Mouse (Mus musculus) kidney, postnatal 25 days (tissue): ENCODE measurements at regions not wholly inside any gene's neighbourhood (a gene's known extent, or its start where the extent isn't known, plus 50 kb on each side); places are given as distances from the start of the nearest gene placed in this dataset.

Experiments
- DNase-seq, 2 experiments: peaks; one replicate each; pipeline ENCODE4 v3.0.0; 2021; ENCODE audit warnings: mixed read lengths in 2 of 2

DNA sequence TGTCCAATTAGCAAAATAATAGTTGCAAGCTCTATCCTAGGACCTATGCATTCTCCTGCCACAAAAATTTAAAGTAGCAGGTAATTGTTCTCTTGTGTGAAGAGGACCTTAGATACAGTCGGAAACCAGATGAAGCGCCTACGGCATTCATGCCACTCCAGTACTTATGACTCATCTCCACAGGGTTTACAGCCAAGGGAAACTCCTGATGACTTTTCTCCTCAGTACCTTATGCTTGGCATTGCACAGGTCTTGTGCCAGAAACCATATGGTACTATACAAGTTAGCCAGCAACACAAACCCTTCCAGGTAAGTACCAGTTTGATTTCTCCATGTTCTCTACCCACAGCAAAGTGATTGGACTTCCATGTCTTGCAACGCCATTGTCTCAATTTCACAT lies 606.3 kb upstream of the Dmac1 start:
- DNase-seq = no peak

- DNase-seq = no peak
Observed at GRCm38 (mm10) chr4:75869771-75870170, 591.7 kb upstream of the Dmac1 start.

DNA sequence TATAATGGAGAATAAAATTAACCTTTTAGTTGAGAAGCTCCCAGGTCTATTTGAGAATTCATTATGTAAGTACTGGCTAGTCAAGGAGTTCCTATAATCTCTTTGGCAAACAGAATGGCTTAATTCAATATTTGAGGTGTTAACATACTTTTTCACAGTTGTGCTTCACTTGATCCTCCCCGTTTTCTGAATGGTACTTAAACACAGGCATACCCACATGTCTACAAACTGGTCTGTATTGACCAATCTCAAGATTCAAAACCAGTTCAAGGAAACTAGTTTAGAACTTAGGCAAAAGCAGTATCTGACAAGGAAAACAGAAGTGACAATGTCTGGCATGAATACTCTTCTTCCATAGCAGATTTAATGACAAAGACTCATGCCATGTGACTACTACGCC lies 583.0 kb upstream of the Dmac1 start:
- no peak for DNase-seq

DNA sequence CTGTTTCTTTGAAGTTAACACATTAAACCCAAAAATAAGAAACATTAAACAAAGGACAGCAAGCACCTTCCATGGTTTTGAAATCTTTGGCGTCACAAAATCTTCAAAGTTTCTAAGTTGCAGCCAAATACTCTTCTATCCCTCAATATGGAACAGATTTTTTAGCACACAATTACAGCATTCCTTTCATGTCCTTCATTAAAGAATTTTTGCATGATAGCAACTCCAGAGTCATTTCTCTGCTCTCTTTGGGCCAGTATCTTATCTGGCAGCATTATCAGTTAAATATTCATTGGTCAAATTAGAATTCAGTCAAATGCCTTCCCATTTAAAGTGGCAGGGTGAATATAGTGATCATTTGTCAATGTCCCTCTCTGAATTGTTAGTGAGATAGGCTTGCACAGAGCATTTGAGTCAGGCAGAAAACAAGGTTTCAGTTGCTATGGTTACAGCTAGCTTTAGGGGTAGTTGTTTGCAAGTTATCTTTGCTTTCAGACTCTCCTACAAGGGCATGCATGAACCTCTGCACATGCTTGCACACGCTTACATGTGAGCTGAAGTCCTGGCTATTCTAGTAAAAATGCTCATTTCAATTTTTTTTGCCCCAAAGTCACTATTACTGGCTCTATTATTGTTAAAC lies 579.8 kb upstream of the Dmac1 start:
- no peak for DNase-seq

GRCm38 (mm10) chr4:75855688-75856296 lies 577.7 kb upstream of the Dmac1 start:
- no peak for DNase-seq

- no peak for DNase-seq
Observed at GRCm38 (mm10) chr4:75850343-75850742, 572.2 kb upstream of the Dmac1 start.

DNA sequence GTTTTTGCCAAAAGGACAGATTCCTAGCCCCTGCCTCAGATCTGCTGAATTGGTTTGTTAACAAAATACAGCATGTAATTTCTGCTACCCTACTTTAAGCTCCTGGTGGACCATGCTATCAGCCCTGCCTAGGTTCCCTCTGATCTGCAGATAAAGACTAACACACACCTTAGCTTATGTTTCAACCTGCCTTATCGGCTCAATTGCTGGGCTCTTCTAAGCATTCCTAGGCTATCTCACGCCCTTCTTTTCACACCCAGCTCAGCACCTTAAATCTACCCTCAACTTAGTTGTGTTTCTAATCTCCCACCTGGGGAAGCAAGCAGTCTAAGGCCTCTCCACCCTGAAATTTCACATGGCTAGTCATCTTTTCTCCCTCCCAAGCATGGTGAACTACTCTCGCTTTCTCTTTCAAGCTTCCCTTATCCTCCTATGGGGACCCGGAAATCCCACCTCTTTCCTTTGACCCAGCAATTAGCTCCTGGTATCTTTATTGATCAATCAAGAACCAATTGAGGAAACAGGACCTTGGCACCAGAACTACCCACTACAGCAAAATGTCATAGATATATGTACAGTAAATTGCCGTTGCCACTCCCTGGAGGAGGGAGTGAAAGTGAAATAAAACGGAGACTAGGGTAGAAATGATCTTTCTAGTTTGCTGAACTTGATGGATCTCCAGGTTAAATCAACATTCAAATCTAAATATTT lies 569.7 kb upstream of the Dmac1 start:
- no peak for DNase-seq

DNA sequence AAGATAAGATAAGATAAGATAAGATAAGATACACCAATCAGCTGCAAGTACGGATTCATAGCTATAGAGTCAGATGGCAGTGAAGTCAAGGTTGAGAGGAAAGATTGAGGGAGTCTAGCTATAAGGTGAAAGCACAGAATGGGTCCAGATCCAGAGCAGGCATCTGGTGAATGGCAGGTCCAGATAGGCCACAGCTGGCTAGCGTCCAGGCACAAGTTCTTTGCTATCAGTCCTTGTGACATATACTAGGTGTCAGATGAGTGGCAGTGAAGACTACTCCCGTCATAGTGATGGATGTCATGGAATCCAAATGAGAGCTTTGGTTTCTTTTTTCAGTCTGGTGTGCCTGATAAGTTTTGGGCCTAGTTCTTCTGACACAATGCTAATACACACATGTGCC lies 566.9 kb upstream of the Dmac1 start:
- DNase-seq = no peak

GRCm38 (mm10) chr4:75838619-75839018 lies 560.5 kb upstream of the Dmac1 start:
- DNase-seq = no peak

DNA sequence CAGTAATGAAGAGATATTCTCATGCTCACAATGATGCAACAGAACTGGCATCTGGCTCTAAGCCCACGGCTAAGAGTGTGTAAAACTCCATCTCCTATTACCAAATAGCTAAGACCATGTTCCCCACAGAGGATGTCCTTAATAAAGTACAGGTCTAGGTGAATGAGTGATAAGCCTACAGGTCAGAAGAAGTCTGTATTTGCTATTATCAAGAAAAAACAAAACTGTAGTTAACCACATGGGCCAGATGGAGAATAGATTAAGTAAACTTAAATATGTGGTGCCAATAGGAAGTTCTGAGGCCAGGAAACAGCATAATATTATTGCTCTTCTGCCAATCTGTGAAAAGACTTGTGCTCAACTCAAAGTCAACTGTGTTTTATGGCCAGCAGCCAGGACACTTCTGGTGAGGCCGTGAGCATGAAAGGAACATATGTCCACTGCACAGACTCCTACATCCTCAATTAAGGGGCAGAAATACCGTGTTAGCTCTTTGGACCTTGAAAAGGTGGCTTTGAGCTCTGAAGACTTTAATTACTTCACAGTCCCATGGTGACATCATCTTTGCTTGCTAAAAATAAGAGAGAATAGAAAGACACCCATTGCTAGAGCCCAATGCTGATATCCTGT lies 549.1 kb upstream of the Dmac1 start:
- DNase-seq = no peak

GRCm38 (mm10) chr4:75819193-75819603 lies 541.1 kb upstream of the Dmac1 start:
- DNase-seq = no peak

GRCm38 (mm10) chr4:75816026-75816425 lies 537.9 kb upstream of the Dmac1 start:
- DNase-seq = no peak

- DNase-seq = no peak
Observed at GRCm38 (mm10) chr4:75812266-75812665, 534.2 kb upstream of the Dmac1 start.

DNA sequence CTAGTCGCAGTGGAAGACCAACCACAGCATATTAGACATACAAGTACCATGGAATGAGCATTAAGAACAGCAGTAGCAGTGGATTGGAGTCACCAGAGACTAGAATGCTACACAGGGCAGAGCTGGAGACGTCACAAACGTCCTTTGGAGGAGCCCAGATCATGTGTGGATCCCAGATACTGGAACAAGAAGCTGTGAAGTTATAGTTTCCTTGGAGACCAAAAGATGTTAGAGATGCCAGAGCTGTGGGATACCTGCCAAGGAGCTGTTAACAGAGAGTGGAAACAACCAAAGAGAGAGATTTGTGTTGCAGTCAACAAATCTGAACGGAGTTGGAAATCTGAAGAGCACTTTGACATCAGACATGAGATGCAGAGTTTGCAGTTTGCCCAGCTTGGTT lies 523.8 kb upstream of the Dmac1 start:
- no peak for DNase-seq

DNA sequence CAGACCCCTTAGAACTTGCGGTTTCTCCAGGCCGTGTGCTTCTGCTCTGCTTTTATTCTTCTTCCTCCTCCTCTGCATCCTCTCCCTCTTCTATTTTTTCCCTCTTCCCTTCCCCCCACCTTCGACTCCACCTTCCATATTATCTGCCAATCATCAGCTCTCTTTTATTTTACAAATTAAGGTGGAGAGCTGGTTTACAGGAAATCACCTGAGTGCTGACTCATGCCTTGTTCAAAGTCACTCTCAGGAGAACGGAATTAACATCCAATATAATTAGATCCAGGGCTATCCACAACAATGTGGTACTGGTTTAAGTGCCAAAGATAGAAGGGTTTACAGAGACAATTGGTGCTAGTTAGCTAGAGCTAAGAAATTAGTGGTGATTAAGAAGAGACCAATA lies 523.1 kb upstream of the Dmac1 start:
- no peak for DNase-seq

DNA sequence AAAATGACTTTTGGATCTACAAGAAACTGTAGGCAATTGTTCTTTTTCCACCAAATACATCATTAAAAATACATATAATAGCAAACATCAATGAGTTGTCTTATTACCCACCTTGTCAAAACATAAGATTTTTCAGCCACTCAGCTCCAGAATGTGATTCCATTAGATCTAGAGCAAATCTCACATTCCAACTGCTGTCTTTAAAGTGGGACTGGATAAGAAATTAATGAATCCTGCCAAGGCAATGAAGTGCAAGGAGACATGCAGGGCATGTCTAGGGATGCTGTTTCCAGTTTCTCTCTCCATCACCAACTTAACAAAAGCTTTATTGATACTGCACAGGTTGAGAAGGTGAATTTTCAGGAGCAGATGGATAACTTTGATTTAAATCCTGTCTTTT lies 513.7 kb upstream of the Dmac1 start:
- no peak for DNase-seq

DNA sequence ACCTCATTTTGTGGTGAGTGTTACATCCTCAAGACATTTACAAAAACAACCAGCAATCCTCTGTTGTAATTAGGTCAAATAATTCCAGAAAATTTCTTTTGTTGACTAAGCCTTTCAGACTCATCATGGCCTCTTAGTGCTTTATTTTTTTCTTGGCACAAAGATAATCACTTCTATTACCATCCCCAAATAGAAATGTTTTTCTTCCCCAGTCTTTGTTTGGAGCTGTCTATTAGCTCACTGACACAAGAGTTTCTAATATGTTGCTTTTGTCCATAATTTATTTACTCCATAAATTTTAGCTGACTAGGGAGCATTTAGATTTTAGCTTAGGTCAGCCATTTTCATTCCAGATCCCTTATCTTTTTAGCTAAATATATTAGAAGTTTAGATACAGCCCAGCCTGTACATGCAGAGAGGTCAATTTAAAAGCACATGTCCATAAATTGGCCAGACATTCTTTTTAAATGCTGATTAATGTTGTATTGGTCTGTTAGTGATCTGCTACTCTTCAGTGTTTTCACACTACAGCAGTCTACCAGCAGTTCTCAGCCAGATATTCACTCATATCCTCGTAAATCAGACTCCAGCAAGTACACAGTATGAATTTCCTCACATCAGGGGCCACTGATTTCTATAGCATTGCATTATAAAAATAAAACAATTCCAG lies 513.0 kb upstream of the Dmac1 start:
- no peak for DNase-seq

- no peak for DNase-seq
Observed at GRCm38 (mm10) chr4:75787405-75787804, 509.3 kb upstream of the Dmac1 start.

DNA sequence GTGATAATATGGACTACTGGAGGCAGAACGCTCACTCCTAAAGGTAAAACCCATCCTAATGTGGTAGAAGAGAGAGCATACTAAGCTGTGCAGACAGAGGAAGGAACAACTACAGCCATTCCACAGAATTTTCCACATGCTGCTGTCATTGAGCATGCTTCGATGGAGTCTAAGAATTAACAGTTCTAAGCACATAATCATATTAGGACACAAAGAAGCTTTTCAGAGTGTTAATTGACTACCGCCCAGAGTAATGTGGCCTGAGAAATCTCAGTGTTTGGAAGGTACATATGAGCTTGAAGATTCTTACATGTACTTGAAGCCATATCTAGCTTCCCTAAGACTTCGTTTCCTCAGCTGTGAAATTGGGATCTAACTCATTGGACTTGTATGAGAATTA lies 508.3 kb upstream of the Dmac1 start:
- DNase-seq = no peak

DNA sequence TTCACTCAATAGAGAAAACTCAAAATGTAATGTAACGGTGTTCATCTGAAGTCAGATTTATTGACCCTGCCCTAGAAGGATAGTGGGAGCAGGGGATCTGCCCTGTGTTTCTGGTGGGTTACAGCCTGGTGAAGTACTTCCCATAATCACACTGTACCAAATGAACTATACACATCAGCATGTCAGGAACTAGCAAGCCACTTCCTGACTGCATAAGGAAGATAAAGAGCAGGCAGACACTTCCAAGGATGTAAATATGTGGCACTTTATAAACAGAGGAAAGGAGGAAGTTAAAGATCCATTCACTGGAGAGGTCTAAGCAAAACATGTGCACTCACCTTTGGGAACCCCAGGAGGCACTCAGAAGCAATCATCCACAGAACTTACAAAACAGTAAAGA lies 501.4 kb upstream of the Dmac1 start:
- no peak for DNase-seq

- no peak for DNase-seq
Observed at GRCm38 (mm10) chr4:75764141-75764540, 486.0 kb upstream of the Dmac1 start.

GRCm38 (mm10) chr4:75744605-75745004 lies 466.5 kb upstream of the Dmac1 start:
- no peak for DNase-seq

DNA sequence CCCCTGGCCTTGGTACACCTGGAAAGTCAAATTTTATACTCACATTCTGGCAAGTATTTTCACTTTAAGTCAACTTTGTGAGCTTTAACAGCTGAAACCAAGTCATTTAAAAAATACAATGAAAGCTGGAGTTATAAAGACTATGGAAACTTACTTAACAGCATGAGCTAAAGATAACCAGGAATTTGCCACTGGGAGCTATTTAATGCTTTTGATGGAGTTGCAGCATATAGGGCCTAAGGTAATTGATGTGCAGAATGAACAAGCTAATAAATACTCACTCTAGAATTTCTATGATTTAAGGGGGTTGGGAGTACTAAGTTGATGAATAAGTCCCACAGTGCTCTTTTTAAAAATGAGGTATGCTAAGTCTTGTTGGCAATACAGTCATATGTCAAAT lies 463.5 kb upstream of the Dmac1 start:
- no peak for DNase-seq
